Mouse (Mus musculus) adrenal gland, postnatal 10 days (tissue): ENCODE data around the gene Stpg4. TPM values are rescaled to one million over a fixed set of nuclear protein-coding genes. Genes with fewer than 3 reads are reported as not detected.

ENCODE experiments used
- DNase-seq: peaks from one replicate; pipeline ENCODE4 v3.0.0; 2021; ENCODE audit warnings: mixed read lengths
- long read RNA-seq, 2 experiments: library from polyadenylated mRNA; stranded (forward); transcript quantifications; one replicate each; pipeline ENCODE4 v2.0.0; 2021
- total RNA-seq, 2 experiments: library from RNA; stranded (reverse); gene quantifications; 2 replicates each; pipeline ENCODE4 v1.2.3; 2021

The Stpg4 gene
- total RNA-seq, result not detected
- long read RNA-seq, experiment 1, result 0 reads
- long read RNA-seq, experiment 2, result 0 reads

GRCm38 (mm10) chr17:87427511-87427910, at the start of gene Stpg4:
Gene Stpg4, minus strand, starts transcription at chr17:87427741.
- no peak for DNase-seq

- no peak for DNase-seq
Measured at GRCm38 (mm10) chr17:87475356-87475755, 47.8 kb upstream of the Stpg4 start.

DNA sequence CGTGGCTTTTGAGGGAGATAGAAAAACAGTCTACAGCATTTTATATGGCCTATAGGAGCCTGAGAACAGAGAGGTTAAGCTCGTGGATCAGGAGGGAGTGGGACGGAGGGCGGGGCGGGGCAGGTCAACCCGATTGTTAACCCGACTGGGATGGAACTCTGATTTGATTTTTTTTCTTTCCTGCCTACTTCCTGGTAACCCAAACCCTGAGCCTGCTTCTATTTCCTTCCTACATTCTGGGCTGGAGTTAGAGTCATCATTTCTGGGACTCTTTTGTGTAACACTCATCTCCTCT, 46.9 kb upstream of the Stpg4 start:
- peak; percentile 22 for DNase-seq

DNA sequence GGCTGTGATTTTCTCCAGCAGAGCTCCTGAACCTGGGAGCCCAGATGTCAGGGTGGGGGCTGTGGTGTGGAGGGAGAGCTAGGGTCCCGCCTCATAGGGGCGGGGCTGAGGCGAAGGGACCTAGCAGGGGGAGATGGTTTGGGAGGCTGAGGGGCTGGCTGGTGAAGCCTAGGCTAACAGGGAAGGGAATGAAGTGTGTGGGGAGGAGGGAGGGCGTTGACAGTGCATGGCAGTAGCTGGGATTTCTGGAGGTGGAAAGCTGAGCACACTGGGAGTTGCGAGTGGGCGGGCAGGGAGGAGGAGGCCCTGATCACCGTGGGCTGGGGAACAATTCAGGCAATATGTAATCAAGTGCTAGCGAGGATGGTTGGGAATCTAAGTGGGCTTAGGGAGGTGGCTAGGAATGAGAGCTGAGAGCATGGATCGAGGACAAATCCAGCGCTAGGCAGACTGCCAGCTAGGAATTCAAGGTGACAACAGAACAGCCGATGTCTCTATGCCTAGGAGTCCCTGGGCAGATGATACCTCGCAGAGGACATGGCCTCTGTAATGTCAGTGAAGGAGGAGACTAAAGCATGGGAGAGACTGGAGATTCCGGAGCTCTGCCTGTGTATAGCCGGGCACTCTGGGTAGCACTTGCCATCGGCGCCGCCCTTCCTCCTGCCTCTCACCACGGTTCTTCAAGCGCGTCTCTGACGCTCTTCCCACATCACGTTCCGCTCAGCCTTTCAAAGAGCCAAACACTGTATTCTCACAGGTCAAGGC, 46.4 kb upstream of the Stpg4 start:
- peak; percentile 72 for DNase-seq

DNA sequence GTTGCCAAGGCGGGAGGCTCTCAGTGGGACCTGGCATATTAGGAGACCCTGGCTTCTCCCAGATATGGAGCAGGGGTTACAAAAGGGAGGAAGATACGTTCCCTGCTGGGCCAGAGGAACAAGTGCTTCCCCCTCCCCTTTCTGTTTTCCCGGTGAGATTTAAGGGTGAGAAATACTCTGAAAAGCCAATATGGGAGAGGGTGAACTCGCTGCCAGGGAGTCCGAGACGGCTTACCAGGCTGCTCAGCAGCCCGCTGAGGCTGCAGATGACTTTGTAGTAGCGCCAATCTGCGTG, 45.8 kb upstream of the Stpg4 start:
- peak; percentile 18 for DNase-seq

GRCm38 (mm10) chr17:87472879-87473278, 45.3 kb upstream of the Stpg4 start:
- no peak for DNase-seq

GRCm38 (mm10) chr17:87471661-87472060, 44.1 kb upstream of the Stpg4 start:
- no peak for DNase-seq

- no peak for DNase-seq
Measured at GRCm38 (mm10) chr17:87470797-87471196, 43.3 kb upstream of the Stpg4 start.

DNA sequence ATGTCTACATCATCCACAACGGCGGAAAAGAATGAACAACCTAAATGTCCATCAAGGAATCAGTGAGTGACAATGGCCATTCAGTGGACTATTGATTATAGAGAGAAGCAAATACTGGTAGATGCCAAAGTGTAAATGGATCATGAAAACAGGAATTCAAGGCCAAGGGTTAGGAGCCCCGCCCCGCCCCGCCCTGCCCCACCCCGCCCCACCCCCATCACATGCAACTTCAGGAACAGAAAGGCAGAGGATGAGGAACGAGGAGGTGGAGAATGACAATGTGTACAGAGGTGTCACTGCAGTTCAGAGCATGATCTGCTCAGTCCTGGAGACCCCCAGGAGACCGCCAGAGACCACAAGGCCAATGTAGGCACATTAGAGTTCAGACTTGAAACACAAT, 42.7 kb upstream of the Stpg4 start:
- no peak for DNase-seq

DNA sequence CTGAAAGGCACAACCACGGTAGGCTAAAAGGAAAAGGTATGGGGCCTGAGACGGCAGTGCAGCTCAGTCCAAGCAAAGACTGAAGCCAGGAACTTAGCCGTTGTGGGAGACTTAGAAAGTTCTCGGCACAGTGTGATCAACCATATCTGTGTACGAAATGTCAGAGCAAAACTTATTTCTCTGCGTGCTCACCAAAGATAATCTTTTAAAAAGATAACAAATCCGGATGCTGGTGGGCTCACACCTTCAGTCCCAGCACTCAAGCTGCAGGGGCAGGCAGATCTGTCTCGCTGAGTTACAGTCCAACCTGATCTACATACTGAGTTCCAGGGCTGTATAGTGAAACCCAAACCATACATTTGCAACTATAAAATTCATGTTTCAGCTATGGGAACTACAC, 41.9 kb upstream of the Stpg4 start:
- no peak for DNase-seq

GRCm38 (mm10) chr17:87468616-87469015, 41.1 kb upstream of the Stpg4 start:
- DNase-seq, result no peak

GRCm38 (mm10) chr17:87461499-87461896, 34.0 kb upstream of the Stpg4 start:
- no peak for DNase-seq

DNA sequence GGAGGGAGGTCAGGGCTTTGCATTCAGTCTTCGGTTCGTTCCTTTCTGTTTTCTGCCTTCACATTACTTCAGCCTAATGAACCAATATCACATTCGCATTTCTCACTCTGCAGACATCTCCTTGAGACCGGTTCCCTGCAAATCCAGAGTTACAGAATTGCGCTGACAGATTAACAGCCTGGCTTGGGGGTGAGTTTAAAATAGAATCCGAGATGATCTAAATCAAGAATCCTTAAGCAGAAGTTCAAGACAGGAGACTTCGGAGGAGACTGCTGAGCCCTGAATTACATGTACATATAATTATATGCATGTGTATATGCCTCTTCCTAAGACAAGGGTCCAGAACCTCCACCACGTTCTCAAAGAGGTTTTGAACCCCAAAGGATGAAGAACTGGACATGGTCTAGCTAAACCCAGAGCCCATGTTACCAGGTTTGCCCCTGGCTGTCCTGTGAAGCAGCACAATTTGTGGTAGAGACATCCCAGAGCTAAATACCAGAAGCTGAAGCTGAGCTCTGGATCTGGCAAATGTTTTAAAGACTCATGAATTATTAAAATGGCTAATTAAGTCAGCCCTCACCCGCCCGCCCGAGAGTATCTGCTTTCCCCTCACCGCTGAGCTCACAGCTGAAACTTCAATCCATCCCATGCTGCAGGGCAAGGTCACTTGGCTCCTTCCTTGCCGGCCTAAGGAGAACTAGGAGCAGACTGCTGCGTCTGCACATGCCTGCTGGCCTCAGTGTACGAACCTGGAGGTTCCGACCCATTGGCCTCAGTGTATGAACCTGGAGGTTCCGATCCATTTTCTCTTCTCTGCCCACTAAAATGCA, 33.3 kb upstream of the Stpg4 start:
- no peak for DNase-seq

GRCm38 (mm10) chr17:87459750-87460668, 32.5 kb upstream of the Stpg4 start:
- DNase-seq, result peak; percentile 32

DNA sequence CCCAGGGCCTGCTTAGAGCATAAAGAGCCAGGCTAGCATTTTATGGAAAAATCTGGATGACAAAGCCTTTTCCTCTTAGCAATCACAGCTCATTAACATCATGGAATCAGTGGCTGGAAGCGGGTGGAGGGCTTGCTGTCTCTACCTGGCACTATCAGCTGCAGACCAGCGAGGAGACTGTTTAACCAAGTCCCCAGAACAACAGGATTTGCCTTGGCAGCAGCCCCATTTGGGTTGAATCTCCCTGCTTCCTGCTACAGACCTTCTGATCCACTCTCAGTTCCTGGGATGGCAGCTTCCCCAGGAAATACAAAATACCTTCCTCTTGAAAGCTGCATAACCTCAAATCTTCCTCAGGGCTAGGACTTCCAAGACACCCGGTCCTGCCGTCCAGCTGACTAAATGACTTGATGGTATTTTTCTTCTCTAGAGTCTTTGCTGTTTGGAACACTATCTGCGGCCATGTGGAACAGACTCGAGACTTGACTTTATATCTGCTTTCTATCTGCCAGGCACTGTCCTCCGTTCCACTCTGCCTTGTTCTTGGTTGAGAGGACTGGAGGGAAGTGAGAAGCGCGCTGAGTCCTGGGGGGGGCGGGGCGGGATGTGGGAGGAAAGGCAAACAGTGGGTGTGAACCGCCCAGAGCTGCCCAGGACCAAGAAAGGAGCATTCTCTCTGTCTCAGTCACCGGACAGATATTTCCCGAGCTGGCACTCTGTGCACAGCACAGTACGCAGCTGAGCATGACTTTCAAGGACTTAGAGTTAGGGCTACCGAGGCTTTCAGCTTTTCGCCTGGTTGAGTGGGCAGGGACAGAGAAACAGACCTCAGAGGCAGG, 31.6 kb upstream of the Stpg4 start:
- peak; percentile 66 for DNase-seq

DNA sequence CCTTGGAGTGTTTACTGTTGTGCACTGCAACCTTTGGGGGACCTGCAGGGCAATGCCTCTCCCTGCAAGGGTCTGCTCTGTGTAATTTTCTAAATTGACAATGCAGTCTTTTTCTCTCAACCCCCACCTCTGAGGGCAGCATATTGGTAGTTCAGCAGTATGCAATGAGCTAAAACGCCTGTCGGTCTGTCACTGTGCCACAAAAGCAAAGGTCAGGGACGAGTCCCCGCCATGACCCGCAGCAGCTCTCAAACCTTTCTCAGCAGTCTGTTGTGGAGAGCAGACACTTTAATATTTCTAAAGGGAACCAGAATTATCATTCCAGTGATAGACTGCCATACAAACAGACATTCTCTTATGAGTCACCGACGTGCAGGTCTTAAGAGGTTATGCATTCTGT, 30.4 kb upstream of the Stpg4 start:
- peak; percentile 68 for DNase-seq

DNA sequence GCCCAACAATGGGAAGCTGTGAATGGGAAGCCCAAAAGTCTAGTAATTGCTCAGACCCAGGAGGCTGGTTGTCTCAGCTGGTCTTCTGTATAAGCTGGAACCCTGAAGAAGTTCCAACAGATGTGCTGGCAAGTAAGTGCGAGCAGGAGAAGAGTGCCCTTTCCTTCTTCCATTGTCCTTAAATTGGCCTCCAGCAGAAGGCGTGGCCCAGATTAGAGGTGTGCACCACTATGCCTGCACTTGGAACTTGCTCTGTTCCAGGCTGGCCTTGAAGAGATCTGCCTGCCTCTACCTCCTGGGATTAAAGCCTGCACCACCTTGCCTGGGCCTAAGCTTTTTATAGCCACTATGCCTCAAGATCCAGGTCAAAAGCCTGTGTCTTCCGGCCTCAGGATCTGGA, 26.6 kb upstream of the Stpg4 start:
- no peak for DNase-seq

- DNase-seq, result no peak
Measured at GRCm38 (mm10) chr17:87453336-87453735, 25.8 kb upstream of the Stpg4 start.

DNA sequence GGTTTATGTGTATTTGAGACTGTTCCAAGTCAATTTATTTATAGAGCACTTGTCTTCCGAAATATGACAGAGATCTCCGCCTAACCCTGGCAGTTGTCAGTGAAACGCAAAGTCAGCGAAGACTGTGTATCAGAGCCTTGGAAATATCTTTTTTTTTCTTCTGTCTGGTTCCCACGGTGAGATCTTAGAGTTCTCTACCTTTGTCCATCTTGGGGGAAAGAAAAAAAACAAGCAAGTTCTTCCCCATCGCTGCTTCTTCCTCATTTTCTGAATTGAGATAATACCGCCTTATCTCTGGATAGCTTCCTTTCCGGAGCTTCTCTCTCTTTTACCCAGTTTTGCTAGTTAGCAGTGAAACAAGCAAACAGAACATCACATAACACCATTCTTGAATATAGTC, 21.3 kb upstream of the Stpg4 start:
- no peak for DNase-seq

GRCm38 (mm10) chr17:87448339-87448738, 20.8 kb upstream of the Stpg4 start:
- no peak for DNase-seq

GRCm38 (mm10) chr17:87447612-87448200, 20.2 kb upstream of the Stpg4 start:
- DNase-seq, result no peak
